Mouse (Mus musculus) monocyte, adult 2 months (primary cell): Measurements from ENCODE around the gene Eif3i.

Source experiments
- DNase-seq, 2 experiments: peaks; one replicate each; pipeline ENCODE4 v3.0.0; 2022; ENCODE audit warnings: low spot score in 2 of 2, low read depth in 1 of 2

The Eif3i gene

DNA sequence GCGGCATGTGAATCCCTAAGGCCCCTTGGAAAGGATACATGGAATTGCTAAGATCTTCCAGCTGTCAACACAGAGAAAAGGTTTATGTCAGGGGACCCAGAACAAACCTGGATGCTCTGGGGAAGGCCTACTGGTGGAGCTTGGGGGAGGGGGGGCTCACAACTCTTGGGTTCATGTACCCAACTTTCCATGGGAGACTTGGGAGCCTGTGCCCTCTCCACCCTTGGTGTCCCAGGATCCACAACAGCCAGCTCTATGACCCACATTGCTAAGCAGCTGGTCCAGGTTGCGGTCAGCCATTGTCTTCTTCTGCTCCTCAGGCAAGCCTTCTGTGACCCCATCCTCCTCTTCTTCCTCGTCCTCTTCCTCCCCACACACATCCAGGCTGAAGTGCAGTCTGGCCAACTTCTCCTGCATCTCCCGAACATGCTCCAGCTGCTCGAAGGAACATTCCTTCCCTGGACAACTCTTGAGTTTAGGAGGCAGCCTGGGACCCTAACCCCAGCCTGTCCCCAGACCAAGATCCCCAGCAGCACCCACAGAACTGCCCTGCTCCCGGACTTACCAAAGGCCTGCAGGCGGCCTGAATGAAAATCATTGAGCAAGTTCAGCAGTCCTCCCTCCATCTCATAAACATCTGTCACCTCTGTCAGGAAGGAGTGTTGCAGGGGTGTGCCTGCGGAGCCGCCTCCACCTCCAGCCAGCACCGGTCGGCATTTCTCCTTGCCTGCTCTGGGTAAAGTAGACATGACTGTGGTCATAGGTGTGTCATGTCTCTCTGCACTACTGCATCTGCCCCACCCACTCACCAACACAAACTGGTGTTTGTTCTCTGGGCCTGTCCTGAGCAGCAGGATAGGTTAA, 20.2 kb upstream of the Eif3i start:
- no peak for DNase-seq

DNA sequence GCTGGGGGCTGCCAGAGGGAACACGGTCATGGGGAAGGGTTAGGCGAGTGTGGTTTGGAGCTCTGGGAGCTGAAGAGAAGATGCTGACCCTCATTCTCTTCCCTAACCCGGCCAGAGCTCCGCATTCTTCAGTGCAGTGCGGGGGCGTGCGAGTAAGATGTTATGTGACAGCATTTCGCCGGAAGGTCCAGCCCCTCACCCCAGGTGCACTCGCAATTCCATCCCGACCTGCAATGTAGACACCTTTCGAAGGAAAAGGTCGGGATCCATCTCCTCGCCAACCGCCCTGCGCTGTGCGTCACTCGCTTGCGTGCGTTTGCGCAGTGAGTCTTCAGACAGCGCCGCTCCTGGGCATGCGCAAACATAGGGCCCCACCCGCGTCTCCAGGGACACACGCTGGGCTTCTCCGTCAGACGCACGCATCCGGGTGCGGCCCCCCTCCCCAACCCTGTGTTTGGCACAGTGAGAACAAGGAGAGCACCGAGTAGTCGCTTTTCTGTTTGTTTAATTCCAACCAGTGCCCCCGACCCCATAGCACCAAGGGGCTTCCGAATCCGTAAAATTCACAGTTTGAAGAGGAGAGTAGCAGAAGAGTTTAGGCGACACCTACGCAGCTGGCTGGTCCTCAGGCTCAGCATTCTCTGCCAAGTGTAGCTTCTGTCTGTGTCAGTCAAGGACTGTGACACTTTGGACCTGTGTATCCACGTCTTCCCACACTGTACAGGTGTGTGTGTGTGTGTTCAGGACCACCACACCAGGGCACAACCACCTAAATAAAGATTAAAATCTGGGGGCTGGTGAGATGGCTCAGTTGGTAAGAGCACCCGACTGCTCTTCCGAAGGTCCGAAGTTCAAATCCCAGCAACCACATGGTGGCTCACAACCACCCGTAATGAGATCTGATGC, 18.6 kb upstream of the Eif3i start, which contains the start of gene Iqcc:
Iqcc (minus strand) TSS at position 314 of the 906 bp plus-strand sequence.
- DNase-seq = peak; percentile 66 to 83

DNA sequence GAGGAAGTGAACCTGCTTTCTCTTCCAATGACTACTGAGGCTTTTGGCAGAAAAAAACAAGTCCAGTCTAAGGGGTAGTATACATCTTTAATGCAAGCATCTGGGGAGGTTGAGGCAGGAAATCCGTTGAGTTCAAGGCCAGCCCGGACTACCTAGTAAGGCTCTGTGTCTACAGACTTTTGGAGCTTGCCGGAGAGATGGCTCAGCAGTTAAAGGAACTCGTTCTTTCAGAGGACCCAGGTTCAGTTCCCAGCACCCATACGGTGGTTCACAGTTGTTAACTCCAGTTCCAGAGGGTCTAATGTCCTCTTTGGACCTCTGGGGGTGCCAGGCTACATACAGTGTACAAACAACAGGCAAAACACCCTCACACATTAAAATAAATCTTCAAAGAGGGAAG, 17.6 kb upstream of the Eif3i start:
- no peak for DNase-seq

DNA sequence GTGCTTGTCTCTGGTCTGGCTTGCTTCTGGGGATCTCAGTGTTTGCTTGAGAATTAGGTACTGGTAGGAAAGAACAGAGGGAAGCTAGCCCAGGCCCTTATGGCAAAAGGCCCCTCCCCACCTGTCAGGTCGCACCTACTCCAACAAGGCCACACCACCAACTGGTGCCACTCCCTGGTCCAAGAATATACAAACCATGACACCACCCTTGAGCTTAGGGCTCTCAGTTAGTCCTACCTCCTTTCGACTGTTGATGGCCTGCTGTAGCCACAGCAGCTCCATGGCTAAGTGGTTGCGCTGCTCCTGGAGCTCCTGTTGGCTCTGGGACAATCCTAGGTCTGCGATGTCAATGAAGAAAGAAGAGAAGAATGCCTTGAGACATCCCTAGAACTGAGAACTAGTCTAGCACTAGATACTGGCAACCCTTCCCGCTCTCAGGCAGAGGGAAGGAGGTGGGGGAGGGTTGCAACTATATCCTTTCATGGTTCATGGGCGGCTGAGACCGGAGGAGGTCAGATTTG, 16.7 kb upstream of the Eif3i start:
- DNase-seq = no peak

DNA sequence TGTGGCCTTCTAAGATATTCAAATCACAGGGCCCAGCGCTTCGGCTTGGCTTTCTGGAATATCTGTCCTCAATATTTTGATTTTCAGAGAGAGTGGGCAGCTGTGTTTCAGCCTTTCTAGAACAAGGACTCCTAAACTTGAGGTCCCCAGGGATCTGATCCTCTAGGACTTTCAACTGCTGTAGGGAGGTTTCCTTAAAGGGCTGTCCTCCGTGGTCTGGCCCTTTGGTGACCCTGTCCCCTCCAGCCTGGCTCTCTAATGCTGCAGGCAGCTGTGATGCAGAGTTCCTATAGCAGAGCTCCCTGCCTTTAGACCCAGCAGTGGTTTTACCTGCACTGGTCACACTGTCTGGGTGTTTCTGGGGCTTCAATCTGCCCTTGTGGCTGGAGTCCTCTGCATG, 16.2 kb upstream of the Eif3i start:
- DNase-seq = no peak

DNA sequence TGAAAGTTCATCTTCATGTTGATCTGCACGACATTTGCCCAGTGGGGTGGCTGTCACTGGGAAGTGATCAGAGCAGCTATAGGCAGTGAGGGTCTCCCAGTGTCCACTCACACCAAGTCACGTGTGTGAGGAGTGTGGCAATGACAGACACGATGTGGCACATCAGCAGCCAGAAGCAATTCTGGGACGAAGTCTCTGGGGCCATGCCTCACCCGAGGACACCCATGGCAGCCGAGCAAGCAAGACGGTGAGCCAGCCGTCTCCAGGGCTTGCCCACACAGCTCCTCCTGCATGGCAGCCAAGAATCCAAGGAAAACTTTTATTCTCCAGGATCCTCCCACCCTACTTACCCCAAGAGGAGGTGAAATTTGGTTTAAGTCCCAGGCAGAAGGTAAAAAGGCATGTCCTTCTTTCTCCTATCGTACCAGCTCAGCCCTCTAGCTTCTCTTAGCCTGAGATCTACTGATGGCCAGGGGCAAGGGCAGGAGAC, 15.4 kb upstream of the Eif3i start:
- DNase-seq = no peak

DNA sequence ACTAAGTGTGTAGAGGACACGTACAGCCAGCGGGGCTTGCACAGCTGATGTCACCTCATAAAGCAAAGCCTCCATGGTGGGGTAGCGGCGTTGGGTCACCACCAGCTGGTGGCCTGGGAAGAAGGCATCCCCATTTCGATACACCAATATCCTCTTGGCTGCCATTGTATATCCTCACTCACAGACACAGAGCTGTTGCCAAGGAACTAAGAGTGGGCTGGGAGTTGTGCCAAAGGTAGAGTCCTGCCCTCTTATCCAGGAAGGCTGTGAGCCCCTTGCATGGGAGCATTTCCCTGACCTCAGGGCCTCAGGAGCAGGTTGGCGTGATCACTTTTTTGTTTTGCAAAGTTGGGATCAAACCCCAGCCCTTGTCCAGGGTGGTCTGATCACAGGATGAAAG, 13.6 kb upstream of the Eif3i start, which contains the start of gene Dcdc2b:
Dcdc2b (minus strand) TSS at position 165 of the 400 bp plus-strand sequence.
- DNase-seq = no peak

DNA sequence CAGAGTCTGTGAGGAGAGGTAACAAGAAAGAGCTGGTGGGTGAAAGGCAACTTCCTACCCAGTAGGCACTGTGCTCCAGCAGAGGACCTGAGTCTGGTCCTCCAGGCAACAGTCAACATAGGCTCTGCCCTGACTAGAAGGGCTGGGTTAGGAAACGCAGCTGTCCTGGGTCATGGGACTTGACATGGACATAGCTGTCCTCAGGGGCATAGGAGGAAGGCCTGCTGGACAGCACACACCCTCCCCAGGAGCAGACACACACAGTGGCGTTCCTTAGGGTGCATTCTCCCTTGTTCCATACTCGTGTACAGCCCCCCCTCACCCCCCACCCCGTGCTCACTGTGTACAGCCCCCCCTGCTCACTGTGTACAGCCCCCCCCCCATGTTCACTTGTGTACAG, 10.0 kb upstream of the Eif3i start:
- DNase-seq = no peak

DNA sequence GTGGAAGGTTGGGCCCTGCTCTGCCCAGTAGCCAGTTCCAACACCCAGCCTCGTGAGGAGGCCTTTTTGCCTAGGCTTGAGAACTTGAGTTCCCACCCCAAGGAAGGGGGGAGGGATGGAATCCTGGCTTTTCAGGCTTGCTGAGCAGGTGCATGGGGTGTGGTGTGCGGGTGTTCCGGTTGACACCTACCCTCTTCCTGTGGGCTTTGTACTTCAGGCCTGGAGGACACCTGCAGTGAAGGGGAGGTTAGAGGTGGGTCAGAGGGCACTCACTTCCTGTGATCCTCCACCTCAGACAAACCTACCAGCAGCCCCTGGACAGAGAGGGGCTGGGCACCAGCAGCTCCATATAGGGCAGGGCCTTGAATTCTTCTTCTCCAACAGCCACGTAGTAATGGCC, 9.6 kb upstream of the Eif3i start:
- DNase-seq = no peak

DNA sequence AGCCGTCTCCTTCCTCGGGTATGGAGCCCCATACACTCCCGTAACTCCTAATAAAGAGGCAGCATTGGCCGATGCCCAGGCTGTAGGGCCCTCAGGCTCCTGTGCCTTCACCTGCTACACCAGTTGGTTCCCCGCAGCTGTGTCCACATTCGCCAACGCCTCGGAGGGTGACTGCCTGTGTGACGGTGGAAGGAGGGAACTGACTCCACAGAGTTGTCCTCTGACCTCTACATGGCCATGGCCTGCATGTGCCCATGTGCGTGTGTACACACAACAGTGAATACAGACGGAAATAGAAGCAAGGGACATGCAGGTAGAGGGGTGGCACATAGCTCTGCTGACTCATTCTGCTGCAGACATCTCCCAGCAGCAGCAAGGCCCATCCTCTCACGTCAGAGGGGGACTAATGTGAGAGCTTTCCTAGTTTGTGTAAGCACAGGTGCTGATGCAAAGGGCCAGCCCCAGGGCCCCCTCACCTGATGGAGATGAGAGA, 8.7 kb upstream of the Eif3i start:
- DNase-seq = no peak

DNA sequence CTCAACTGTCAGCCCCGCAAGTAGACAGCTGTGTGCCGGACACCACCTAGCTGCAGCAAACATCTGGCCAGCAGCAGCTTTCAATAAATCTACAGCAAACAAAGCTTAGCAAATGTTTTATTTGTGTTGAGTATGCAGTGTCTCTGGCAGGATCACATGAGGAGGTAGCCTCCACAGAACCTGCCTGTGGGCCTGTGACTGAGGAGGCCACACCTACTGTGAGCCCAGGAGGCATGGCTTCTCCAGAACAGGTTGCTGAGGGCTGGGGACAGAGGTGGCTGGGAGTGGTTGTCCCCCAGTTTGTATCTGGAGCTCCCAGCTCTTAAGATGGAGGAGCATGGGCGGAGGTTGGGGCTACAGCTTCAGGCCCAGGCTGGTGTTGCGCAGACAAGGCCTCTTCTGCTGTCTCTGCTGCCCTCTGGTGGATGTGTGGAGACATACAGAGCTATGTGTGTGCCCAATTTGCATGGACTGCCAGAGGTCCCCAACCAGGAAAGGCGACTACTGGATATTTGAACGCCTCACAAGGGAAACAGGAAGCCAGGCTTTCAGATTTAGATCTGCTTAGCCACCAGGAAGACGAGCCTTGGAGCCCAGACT, 8.1 kb upstream of the Eif3i start:
- peak in 1 of 2 experiments; percentile 60 for DNase-seq

DNA sequence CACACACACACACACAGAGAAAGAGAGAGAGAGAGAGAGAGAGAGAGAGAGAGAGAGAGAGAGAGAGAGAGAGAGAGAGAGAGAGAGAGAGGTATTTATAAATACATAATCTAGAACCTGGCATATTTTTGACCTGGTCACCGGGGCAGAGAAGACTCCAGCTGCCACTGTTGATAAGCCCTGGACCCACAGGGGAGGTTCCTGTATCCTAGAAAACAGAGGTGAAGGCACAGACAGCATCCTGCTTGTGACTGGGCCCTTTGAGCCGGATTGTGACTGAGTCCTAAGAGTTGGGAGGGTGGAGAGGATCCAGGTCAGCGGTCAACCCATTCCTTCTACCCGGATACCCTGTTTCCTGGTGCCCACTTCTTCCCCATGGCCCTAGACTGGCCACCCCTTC, 11.6 kb downstream of the Eif3i start:
- DNase-seq = no peak

DNA sequence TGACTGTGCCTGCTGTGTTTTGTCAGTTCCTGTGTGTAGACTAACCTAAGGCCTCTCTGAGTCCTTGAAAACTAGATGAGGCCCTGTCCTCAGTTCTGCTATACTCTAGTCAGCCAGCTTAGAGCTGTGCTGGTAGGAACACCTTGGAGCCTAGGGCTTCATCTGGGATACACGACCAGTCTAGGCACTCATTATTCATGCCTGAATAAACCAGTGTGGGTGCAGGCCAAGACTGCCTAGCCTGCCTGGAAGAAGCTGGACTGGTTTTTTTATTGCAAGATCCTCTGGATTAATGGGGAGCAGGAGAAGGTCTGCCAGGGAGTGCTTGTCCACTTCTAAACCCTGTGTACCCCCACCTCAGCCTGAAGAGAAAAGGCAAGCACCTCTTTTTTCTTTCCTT, 13.5 kb downstream of the Eif3i start:
- no peak for DNase-seq

DNA sequence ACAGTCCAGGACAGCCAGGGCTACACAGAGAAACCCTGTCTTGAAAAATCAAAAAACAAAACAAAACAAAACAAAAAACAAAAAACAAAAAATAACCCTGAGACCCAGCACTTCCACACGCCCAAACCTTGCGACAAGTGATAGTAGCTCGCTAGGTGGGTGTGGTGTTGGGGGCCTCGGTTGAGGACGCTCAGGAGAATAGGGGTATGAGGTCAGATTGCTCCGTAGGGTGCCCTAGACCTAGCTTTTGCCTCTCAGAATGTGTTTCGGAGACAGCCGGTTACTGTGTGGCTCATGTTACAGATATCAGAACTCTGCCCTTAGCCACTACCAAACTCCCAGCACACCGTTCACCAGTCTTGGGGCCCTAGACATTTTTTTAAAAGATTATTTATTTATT, 14.7 kb downstream of the Eif3i start:
- DNase-seq = no peak

DNA sequence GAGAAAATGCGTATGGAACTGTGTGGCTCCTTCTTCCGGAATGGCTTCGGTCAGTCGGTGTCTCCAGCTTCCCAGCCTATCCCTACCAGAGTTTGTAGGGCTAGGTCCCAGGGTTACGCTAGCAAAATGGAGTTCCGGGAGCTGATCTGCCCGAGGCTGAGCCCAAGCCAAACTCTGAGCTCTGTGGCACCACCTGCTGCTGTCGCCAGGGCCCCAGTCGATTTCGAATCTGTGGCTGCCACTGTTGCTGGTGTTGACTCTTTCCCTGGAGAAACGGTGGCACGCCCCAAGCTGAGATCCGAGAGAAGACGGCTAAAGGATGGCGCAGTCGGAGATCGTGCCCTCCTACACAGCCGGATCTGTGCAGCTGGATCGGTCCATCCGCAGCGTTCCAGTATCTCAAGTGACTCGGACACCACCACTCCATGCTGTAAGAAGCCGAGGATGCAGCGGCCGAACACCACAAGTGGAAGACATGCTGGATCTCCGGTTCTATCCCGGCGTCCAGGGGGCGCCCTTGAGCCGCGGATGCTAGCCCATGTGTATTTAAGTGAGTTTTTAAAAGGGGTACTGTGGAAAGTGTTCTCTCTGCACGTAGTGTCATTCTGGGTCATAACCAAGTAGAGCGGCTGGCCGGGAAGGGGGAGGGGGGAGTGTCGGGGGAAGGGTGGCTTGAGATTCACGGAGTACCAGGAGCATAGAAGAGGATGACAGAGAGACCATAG, 15.4 kb downstream of the Eif3i start:
- peak; percentile 54 to 74 for DNase-seq

DNA sequence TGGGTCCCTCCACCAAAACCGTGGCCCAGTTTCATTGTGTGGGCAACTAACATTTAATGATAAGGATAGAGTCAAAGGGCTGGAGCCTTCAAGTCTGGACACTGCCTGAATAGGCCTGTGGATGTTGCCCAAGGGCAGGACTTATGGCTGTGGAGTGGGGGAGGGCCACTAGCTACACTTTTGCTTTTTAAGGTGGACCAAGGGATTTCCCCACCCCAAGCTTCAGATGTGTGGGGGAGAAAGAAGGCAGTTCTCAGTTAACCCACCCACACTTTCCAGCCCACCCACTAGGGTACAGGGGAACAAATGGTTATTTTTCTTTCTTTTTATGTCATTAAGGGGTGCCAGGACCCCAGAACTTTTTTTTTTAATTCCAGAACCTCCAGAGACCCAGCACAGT, 16.1 kb downstream of the Eif3i start:
- DNase-seq = no peak

DNA sequence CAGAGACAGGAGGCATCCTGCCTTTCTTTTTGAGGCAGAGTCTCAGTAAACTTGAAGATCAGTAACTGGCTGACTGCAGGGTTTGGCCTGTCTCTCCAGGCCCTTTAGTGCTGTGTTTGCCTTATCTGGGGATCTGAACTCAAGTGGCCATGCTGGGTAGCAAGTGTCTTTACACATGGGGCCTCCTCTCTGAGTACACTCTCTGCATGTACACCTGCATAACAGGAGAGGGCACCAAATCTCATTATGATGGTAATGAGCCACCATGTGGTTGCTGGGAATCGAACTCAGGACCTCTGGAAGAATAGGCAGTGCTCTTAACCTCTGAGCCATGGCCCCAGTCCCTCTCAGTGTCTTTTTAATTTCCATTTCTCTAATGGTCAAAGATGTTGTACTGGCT, 18.2 kb downstream of the Eif3i start:
- no peak for DNase-seq

DNA sequence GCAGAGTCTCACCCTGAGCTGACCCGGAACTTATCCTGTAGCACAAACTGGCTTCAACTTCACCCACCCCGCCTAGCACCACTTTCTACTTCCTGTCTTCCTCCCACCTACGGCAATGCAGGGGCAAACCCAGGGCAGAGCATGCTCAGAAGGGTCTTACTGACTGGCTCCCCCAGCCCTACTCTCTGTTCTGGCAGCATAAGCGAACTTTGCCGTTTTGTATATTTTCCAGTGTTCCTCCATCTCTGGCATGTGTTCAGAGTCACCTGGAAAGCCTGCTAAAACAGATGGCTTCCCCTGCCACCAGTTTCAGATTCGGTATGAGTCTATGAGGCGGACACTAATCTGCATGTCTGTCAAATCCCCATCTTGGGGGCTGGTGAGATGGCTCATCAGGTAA, 20.1 kb downstream of the Eif3i start:
- DNase-seq = no peak

DNA sequence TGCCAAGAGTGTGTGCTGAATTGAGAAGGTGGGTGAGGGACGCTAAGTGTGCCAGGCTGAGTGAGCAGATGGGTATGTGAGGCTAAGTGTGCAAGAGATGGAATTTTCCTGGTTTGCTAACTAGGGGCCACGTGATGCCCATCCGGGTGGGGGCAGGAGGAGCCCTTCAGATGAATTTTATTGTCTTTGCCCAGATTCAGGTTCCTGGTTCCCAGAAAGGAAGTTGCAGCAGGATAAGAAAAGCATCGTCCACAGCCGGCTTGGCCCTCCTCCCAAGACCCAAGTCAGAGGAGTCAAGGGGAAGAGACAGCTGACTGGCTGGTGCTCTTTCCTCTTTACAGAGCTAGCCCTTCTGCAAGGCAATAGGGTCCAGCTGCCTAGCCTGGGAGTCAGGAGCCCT, 22.0 kb downstream of the Eif3i start, which contains the start of gene Fam167b:
Fam167b (minus strand) TSS at position 84 of the 400 bp plus-strand sequence.
- no peak for DNase-seq

DNA sequence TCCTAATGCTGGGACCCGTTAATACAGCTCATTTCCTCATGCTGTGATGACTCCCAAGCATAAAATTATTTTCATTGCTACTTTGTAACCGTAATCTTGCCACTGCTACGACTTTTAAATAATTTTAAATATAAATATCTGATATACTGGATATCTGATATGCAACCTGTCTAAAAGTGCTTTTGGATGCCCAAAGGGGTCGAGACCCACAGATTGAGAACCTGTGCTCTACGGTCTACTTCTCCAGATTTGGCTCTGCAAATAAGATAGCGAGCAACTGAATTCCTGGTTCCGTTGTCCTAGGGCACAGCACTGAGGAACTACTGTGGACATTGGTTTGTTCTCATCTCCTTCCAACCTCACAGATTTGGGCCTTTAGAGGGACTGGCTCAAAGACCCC, 22.8 kb downstream of the Eif3i start:
- DNase-seq = no peak
